Mouse (Mus musculus) monocyte, adult 59 days (primary cell): ENCODE results near the gene Stac2. TPM values are rescaled to one million over a fixed set of nuclear protein-coding genes. Genes with fewer than 3 reads are reported as not detected.

Experiments used
- total RNA-seq, 2 experiments: library from RNA; stranded (reverse); gene quantifications; one replicate each; pipeline ENCODE4 v1.2.4; 2023

Stac2 gene
- total RNA-seq: under 1 TPM in 1 of 2 experiments, not detected in 1; 0.16 TPM

DNA sequence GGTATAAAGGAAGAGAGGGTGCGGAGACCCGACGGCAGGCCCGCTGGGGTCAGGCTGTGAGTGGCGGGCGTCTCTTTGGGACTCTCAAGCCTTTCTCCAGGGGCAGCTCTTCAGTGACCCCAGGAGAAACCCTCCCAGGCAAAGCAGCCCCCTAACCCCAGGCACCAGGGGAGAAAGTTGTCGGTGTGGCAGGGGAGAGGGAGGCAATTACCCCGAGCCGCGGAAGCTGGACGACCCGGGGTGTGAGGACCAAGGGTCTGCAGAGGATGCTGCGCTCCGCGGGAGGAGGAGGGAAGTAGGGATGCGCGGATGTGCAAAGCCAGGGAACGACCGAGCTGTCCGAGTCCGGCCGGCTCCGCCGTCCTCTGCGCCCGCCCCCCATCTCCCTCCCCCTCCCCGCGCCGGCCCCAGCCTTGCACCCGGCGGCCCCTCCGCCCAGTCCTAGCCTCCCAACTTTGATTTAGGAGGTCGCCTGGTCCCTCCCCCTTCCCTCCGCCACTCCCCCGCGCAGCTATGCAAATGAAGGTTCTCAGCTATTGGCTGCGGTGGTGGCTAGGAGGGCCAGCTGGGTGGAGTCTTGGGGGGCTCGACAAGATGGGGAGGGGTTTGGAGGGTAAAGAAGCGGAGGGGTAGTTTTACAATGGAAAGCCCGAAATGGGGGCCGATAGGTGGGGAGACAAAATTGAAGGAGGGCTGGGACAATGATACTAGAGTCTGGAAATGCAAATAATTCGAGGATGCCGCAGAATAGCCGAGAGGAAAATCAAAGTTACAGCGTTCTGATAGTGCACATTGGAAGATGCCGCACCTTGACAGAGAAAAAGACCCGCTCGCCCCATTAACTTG is at the start of gene Stac2:
Gene Stac2, minus strand, starts transcription at position 474 of the 846 bp plus-strand sequence.

DNA sequence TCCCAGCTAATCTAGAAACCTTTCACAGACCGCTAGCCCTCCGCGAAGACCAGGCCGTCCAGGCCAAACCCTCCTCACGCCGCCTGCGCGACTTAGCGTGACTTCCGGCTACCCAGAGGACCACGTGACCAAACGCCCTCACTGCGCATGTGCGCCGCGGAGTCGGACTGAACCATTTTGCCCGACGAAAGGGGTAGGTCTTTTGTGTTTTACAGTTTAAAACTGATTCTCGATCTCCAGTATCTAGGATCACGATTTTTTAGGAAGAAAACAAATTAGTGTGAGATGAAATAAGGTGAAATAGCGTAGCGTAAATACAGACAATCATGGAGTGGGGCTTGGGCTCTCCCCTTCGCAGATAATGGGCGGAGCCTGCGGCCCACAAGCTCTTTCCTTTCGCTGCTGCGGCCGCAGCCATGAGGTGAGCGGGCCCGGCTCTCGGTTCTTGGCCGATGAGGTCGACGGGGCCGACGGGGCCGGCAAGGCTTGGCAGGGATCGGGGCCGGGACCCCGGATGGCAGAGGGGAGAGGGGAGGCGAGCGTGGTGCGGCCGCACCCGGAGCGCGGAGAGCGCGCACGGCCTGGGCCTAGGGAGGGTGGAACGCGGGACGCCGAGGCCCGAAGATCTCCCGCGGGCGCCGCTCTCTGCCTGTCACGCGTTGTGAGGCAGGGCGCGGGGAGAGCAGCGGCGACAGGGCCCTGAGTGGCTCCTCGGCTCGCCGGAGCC is 26.5 kb downstream of the Stac2 start, which contains the start of gene Rpl19:
Gene Rpl19, plus strand, starts transcription at position 141 of the 727 bp plus-strand sequence.

DNA sequence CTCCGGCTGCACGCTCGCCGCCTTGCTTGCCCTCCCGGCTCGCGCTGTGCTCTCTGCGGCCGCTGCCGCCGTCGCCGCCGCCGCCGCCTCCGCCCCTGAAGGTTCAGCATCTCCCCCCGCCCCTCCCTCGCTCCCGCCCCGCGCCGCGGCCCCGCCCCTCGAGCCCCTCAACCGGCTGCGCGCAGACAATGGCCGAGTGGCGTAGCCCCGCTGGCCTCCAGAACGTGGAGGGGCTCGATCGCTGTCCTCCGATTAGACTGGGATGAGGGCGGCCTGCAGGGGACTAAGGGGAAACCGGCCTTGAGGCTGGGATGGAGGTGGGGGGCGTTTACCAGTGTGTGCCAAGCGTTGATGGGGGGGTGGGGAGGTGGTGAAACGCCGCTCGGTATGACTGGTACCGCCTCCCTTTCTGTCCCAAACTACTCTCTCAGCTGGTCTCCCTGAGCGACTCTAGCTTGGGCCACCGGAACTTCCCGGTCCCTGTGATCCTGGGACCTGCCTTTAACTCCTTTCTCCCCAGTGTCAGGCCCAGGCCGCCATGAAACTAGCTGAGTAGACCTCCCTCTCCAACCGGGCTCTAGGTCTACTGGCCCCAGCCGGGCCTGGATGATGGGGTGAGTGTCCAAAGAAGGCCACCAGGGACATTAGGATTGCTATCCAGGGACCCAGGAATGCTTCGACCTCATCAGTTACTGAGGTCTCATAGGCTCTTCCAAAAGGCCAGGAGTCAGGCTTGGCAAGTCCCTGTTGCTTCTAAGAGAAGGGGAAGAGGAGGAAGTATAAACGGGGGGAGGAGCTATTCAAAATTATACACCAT is 30.5 kb downstream of the Stac2 start, which contains the start of gene Cacnb1:
Gene Cacnb1, minus strand, starts transcription at position 480 of the 817 bp plus-strand sequence.

DNA sequence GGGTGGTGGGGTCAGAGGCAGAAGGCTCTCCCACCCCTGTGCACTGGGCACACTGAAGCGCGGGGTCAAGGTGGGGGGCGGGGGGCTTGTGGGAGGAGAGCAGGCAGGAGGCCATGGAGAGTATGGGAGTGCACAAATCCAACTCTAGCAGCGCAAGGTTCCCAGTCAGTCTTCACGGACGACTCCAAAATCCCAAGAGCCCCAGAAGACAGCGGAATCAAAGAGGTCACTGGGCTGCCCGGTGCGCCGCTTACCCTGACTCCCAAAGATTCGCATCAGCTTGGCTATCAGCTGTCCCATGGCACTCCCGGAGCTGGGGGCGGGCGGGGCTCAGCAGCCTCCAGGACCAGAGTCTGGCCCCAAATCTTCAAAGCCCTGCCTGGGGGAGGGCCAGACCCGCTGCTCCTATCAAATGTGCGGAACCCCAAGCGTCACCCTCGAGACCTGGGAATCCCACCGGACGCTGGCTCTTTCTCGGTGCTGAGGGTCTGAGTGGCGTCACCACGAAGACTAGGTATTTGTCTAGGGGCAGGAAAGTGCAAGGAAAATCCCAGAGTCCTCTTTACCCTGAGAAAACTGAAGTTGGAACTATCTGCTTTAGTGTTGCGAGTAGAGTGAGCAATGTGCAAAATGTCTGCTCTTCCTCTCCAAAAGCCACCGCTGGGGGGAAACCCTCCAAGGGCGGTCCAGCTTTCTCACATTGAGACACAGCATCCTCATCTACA is 57.5 kb downstream of the Stac2 start, which contains the start of gene Arl5c:
Gene Arl5c, minus strand, starts transcription at position 618 of the 725 bp plus-strand sequence.

Other genes with a start within 250 kb of the Stac2 start
- 1 to 10 TPM; 1.0 to 1.5 TPM for gene B230217C12Rik, start 212.7 kb downstream of the Stac2 start, total RNA-seq
- under 1 TPM; 0.24 to 0.27 TPM for gene Fbxo47, start 169.3 kb downstream of the Stac2 start, total RNA-seq
- gene Plxdc1, start 67.0 kb downstream of the Stac2 start, total RNA-seq: 10 to 100 TPM; 31.5 to 33.8 TPM
- 100 to 1,000 TPM; 183 to 189 TPM for gene Arl5c, start 57.3 kb downstream of the Stac2 start, total RNA-seq
- 10 to 100 TPM; 10.6 to 12.4 TPM for gene Cacnb1, start 30.4 kb downstream of the Stac2 start, total RNA-seq
- 1,000 to 10,000 TPM; 1,341 to 1,476 TPM for gene Rpl19, start 26.8 kb downstream of the Stac2 start, total RNA-seq
- gene Fbxl20, start 96.9 kb upstream of the Stac2 start, total RNA-seq: 10 to 100 TPM; 45.8 to 48.2 TPM
- 10 to 100 TPM; 48.0 to 52.5 TPM for gene Med1, start 139.8 kb upstream of the Stac2 start, total RNA-seq
- 10 to 100 TPM; 71.2 to 74.7 TPM for gene Cdk12, start 149.6 kb upstream of the Stac2 start, total RNA-seq